Mouse (Mus musculus): ENCODE results near the gene Pld3. TPM values are rescaled to one million over a fixed set of nuclear protein-coding genes. Genes with fewer than 3 reads are reported as not detected.

The Pld3 gene
- polyA plus RNA-seq, 2 experiments: 114 to 147 TPM

- Histone ChIP-seq H3K27me3 (ENCODE audit: control insufficient read depth, insufficient read depth, low read length) (no peaks in the 10 kb centered on the region), H3K4me2 (replicated peaks; ENCODE audit: low read depth, low read length, severe bottlenecking) (peak overlapping the region; percentile 64), H3K4me1 (ENCODE audit: control insufficient read depth, insufficient read depth, low read length) (peaks cover 15% of the 10 kb centered on the region; the same call in 1 of the 2 replicates), H3K9me3 (ENCODE audit: control insufficient read depth, low read length) (no peaks in the 10 kb centered on the region), H3K9ac (ENCODE audit: low read depth, low read length, severe bottlenecking) (peak overlapping the region; percentile 90), H3K4me3 (replicated peaks; ENCODE audit: low read length) (peak overlapping the region; percentile 79), H3K36me3 (ENCODE audit: control insufficient read depth, insufficient read depth, low read length) (no peaks in the 10 kb centered on the region), H3K27ac (replicated peaks; ENCODE audit: low read depth, low read length) (peak overlapping the region; percentile 98; the same call in 1 of the 2 replicates)
- TF ChIP-seq POLR2A (IDR thresholded peaks at IDR 0.05; ENCODE audit: borderline replicate concordance, extremely low read depth, insufficient read depth, insufficient read length): no peak
- ATAC-seq (ENCODE audit: low FRiP score, low read depth) (no peak), DNase-seq (ENCODE audit: low spot score) (no peak)
- 61% methylated on average over 12 of the region's 12 CpGs for WGBS
These were observed 40.1 kb upstream of the Pld3 start for GRCm38 (mm10) chr7:27592934-27593645.

- ATAC-seq (ENCODE audit: low FRiP score, low read depth) (peak; percentile 35), DNase-seq (ENCODE audit: low spot score) (peak; percentile 43)
- no peaks in the 10 kb centered on the region for H3K27me3 ChIP-seq (ENCODE audit: control insufficient read depth, insufficient read depth, low read length)
- H3K4me1 ChIP-seq (ENCODE audit: control insufficient read depth, insufficient read depth, low read length): peaks cover 15% of the 10 kb centered on the region; the same call in 1 of the 2 replicates
- H3K4me3 ChIP-seq (replicated peaks; ENCODE audit: low read length): peak overlapping the region; percentile 79
- peak overlapping the region; percentile 98 for H3K27ac ChIP-seq (replicated peaks; ENCODE audit: low read depth, low read length)
- no peak for TF ChIP-seq POLR2A (IDR thresholded peaks at IDR 0.05; ENCODE audit: borderline replicate concordance, extremely low read depth, insufficient read depth, insufficient read length)
- peak overlapping the region; percentile 64 for H3K4me2 ChIP-seq (replicated peaks; ENCODE audit: low read depth, low read length, severe bottlenecking)
- no peaks in the 10 kb centered on the region for H3K9me3 ChIP-seq (ENCODE audit: control insufficient read depth, low read length)
- no peaks in the 10 kb centered on the region for H3K36me3 ChIP-seq (ENCODE audit: control insufficient read depth, insufficient read depth, low read length)
- peak overlapping the region; percentile 90 for H3K9ac ChIP-seq (ENCODE audit: low read depth, low read length, severe bottlenecking)
- 2% methylated on average over 17 of the region's 17 CpGs for WGBS
These were observed 39.4 kb upstream of the Pld3 start for GRCm38 (mm10) chr7:27592217-27592929.

GRCm38 (mm10) chr7:27591266-27592216, 38.5 kb upstream of the Pld3 start, which contains the start of gene Akt2:
Akt2 (plus strand) TSS chr7:27591552.
- H3K4me3 ChIP-seq (replicated peaks; ENCODE audit: low read length): peak within 1 kb of the TSS; percentile 79
- TF ChIP-seq POLR2A (IDR thresholded peaks at IDR 0.05; ENCODE audit: borderline replicate concordance, extremely low read depth, insufficient read depth, insufficient read length): 0 out of 2 replicates have a peak, but pooled peaks have one; percentile 45
- peak within 1 kb of the TSS; percentile 64 for H3K4me2 ChIP-seq (replicated peaks; ENCODE audit: low read depth, low read length, severe bottlenecking)
- no peaks in the 10 kb centered on the region for H3K27me3 ChIP-seq (ENCODE audit: control insufficient read depth, insufficient read depth, low read length)
- no peaks in the 10 kb centered on the region for H3K36me3 ChIP-seq (ENCODE audit: control insufficient read depth, insufficient read depth, low read length)
- H3K27ac ChIP-seq (replicated peaks; ENCODE audit: low read depth, low read length): peak within 1 kb of the TSS; percentile 98
- peak within 1 kb of the TSS; percentile 90 for H3K9ac ChIP-seq (ENCODE audit: low read depth, low read length, severe bottlenecking)
- H3K9me3 ChIP-seq (ENCODE audit: control insufficient read depth, low read length): no peaks in the 10 kb centered on the region
- DNase-seq (ENCODE audit: low spot score) (peak; percentile 97), ATAC-seq (ENCODE audit: low FRiP score, low read depth) (peak; percentile 93)
- H3K4me1 ChIP-seq (ENCODE audit: control insufficient read depth, insufficient read depth, low read length): peaks cover 8% of the 10 kb centered on the region; the same call in 1 of the 2 replicates
- WGBS: 6% methylated on average over 36 of the region's 71 CpGs

GRCm38 (mm10) chr7:27590566-27591213, 37.7 kb upstream of the Pld3 start:
- DNase-seq (ENCODE audit: low spot score): no peak
- H3K27me3 ChIP-seq (ENCODE audit: control insufficient read depth, insufficient read depth, low read length): no peaks in the 10 kb centered on the region
- H3K9ac ChIP-seq (ENCODE audit: low read depth, low read length, severe bottlenecking): 0 out of 2 replicates have a peak overlapping the region, but pooled peaks have one; percentile 38
- H3K4me3 ChIP-seq (replicated peaks; ENCODE audit: low read length): peak overlapping the region; percentile 79
- H3K27ac ChIP-seq (replicated peaks; ENCODE audit: low read depth, low read length): peak overlapping the region; percentile 76
- WGBS: 60% methylated on average over 4 of the region's 4 CpGs
- TF ChIP-seq POLR2A (IDR thresholded peaks at IDR 0.05; ENCODE audit: borderline replicate concordance, extremely low read depth, insufficient read depth, insufficient read length): no peak
- H3K4me2 ChIP-seq (replicated peaks; ENCODE audit: low read depth, low read length, severe bottlenecking): peak overlapping the region; percentile 47
- no peak for ATAC-seq (ENCODE audit: low FRiP score, low read depth)
- H3K36me3 ChIP-seq (ENCODE audit: control insufficient read depth, insufficient read depth, low read length): no peaks in the 10 kb centered on the region
- no peaks in the 10 kb centered on the region for H3K9me3 ChIP-seq (ENCODE audit: control insufficient read depth, low read length)
- H3K4me1 ChIP-seq (ENCODE audit: control insufficient read depth, insufficient read depth, low read length): peaks cover 5% of the 10 kb centered on the region; the same call in 1 of the 2 replicates
